Mouse (Mus musculus) spleen, adult 2 months (tissue): Measurements from ENCODE around the gene Lcp2. TPM values are rescaled to one million over a fixed set of nuclear protein-coding genes. Genes with fewer than 3 reads are reported as not detected.

Source experiments
- DNase-seq, 2 experiments: peaks; one replicate each; pipeline versions ENCODE4 v3.0.0 to v3.0.0-alpha.2; 2012 to 2021; ENCODE audit warnings: low spot score in 2 of 2, low read depth in 1 of 2
- H3K27ac ChIP-seq: fragments of 200-500 bp; 2 replicates; pipeline ENCODE4 v1.5.1; 2012; ENCODE audit warnings: low read length, inconsistent platforms; ENCODE audit not compliant: insufficient read depth
- H3K27me3 ChIP-seq: fragments of 200-500 bp; 2 replicates; pipeline ENCODE4 v1.6.1; 2012; ENCODE audit warnings: mild to moderate bottlenecking, moderate library complexity, low read length, inconsistent platforms; ENCODE audit not compliant: control insufficient read depth, insufficient read depth
- H3K36me3 ChIP-seq: fragments of 200-500 bp; 2 replicates; pipeline ENCODE4 v1.6.1; 2012; ENCODE audit warnings: mild to moderate bottlenecking, low read length, inconsistent platforms; ENCODE audit not compliant: control insufficient read depth, insufficient read depth
- H3K4me1 ChIP-seq: fragments of 200-500 bp; 2 replicates; pipeline ENCODE4 v1.6.1; 2011; ENCODE audit warnings: inconsistent platforms; ENCODE audit not compliant: control insufficient read depth, insufficient read depth, insufficient read length
- H3K4me3 ChIP-seq: fragments of 200-500 bp; 2 replicates; pipeline ENCODE4 v1.5.1; 2011; ENCODE audit warnings: mild to moderate bottlenecking, inconsistent platforms; ENCODE audit not compliant: insufficient read depth, insufficient read length; ENCODE audit errors: extremely low read depth
- CTCF ChIP-seq: fragments of 200-500 bp; IDR thresholded peaks from 2 replicates; pipeline ENCODE4 v1.5.1; 2011; ENCODE audit warnings: mild to moderate bottlenecking, inconsistent platforms; ENCODE audit not compliant: insufficient read depth, insufficient read length, insufficient replicate concordance; ENCODE audit errors: extremely low read depth
- POLR2A ChIP-seq: fragments of 200-500 bp; IDR thresholded peaks from 2 replicates; pipeline ENCODE4 v1.6.1; 2011; ENCODE audit warnings: low read depth, low read length, inconsistent platforms
- WGBS: fragments of 180-500 bp; shearing (Covaris S2); methylation state at CpG from one replicate; pipeline ENCODE4 v1.1.7; 2018; 5-methylcytosine and 5-hydroxymethylcytosine counted together
- polyA plus RNA-seq: library from polyadenylated mRNA; depleted of rRNA; stranded (reverse); fragments of >200 nt; gene quantifications from 2 replicates; pipeline ENCODE4 v1.2.3, GENCODE M21; 2012

Gene Lcp2
- polyA plus RNA-seq, 1 experiment: 34.0 TPM

- no peak for TF ChIP-seq CTCF
- TF ChIP-seq POLR2A: no peak
- WGBS: 40% methylated on average over 6 of the region's 6 CpGs
- Histone ChIP-seq H3K27ac (no peak overlapping the region), H3K4me3 (no peak overlapping the region), H3K4me1 (peaks cover 3% of the 10 kb centered on the region; the same call in 1 of the 2 replicates), H3K27me3 (no peaks in the 10 kb centered on the region), H3K36me3 (peaks cover 2% of the 10 kb centered on the region)
- DNase-seq: no peak
Observed at GRCm38 (mm10) chr11:34079542-34080464, 33.1 kb downstream of the Lcp2 start.

GRCm38 (mm10) chr11:34083795-34084194 is 37.1 kb downstream of the Lcp2 start:
- no peaks in the 10 kb centered on the region for H3K27me3 ChIP-seq
- TF ChIP-seq CTCF (no peak), POLR2A (no peak)
- DNase-seq: no peak
- WGBS: 73% methylated on average over 7 of the region's 7 CpGs
- H3K4me1 ChIP-seq: no peaks in the 10 kb centered on the region
- H3K27ac ChIP-seq: no peak overlapping the region
- no peaks in the 10 kb centered on the region; the same call in 1 of the 2 replicates for H3K36me3 ChIP-seq
- no peak overlapping the region for H3K4me3 ChIP-seq

GRCm38 (mm10) chr11:34084639-34085038 is 37.9 kb downstream of the Lcp2 start:
- 49% methylated on average over 2 of the region's 2 CpGs for WGBS
- Histone ChIP-seq H3K36me3 (peaks cover 3% of the 10 kb centered on the region), H3K4me1 (no peaks in the 10 kb centered on the region), H3K27me3 (no peaks in the 10 kb centered on the region), H3K27ac (no peak overlapping the region), H3K4me3 (no peak overlapping the region)
- TF ChIP-seq POLR2A: no peak
- TF ChIP-seq CTCF: no peak
- no peak for DNase-seq

- Histone ChIP-seq H3K27ac (no peak overlapping the region), H3K27me3 (no peaks in the 10 kb centered on the region), H3K4me1 (no peaks in the 10 kb centered on the region), H3K36me3 (peaks cover 3% of the 10 kb centered on the region), H3K4me3 (no peak overlapping the region)
- TF ChIP-seq POLR2A: no peak
- no peak for TF ChIP-seq CTCF
- DNase-seq: no peak
- 86% methylated on average over 8 of the region's 8 CpGs for WGBS
Observed at GRCm38 (mm10) chr11:34086164-34086751, 39.5 kb downstream of the Lcp2 start.

GRCm38 (mm10) chr11:34087064-34087463 is 40.3 kb downstream of the Lcp2 start:
- WGBS: 68% methylated on average over 3 of the region's 3 CpGs
- Histone ChIP-seq H3K36me3 (peaks cover 3% of the 10 kb centered on the region), H3K27ac (no peak overlapping the region), H3K27me3 (no peaks in the 10 kb centered on the region), H3K4me3 (no peak overlapping the region), H3K4me1 (no peaks in the 10 kb centered on the region)
- DNase-seq: no peak
- no peak for TF ChIP-seq POLR2A
- TF ChIP-seq CTCF: no peak

- H3K36me3 ChIP-seq: no peaks in the 10 kb centered on the region
- H3K27ac ChIP-seq: no peak within 1 kb of the TSS
- no peaks in the 10 kb centered on the region for H3K4me1 ChIP-seq
- no peak within 1 kb of the TSS for H3K4me3 ChIP-seq
- no peaks in the 10 kb centered on the region for H3K27me3 ChIP-seq
- TF ChIP-seq POLR2A (no peak), CTCF (no peak)
- DNase-seq: no peak
- WGBS: 88% methylated on average over 10 of the region's 10 CpGs
Observed at GRCm38 (mm10) chr11:34098422-34098821, 51.7 kb downstream of the Lcp2 start, which contains the start of gene 4930469K13Rik. Gene 4930469K13Rik (minus strand): TSS chr11:34098554.
